Mouse (Mus musculus) heart, embryonic 13.5 days (tissue): ENCODE data around the gene Prrg2. TPM values are rescaled to one million over a fixed set of nuclear protein-coding genes. Genes with fewer than 3 reads are reported as not detected.
"Not testable (repeated sequence)": the region's sequence is repeated elsewhere in the genome, so short reads cannot be mapped to it uniquely, and the experiment has no call there.

Source experiments
- ATAC-seq: fragments of 200-750 bp; cut with Nextera tagmentation; 2 replicates; pipeline ENCODE4 v1.8.0; 2017; ENCODE audit warnings: moderate TSS enrichment; ENCODE audit not compliant: insufficient number of reproducible peaks, low FRiP score, low TSS enrichment; ENCODE audit errors: extremely low read depth
- H3K27ac ChIP-seq: fragments of 300-500 bp; sonication (generic); replicated peaks from 2 replicates; pipeline ENCODE4 v1.5.1; 2015; ENCODE audit warnings: moderate library complexity, mild to moderate bottlenecking, inconsistent platforms
- H3K27me3 ChIP-seq: fragments of 300-500 bp; sonication (generic); replicated peaks from 2 replicates; pipeline ENCODE4 v1.6.1; 2015; ENCODE audit warnings: mild to moderate bottlenecking, inconsistent platforms
- H3K36me3 ChIP-seq: fragments of 300-500 bp; sonication (generic); 2 replicates; pipeline ENCODE4 v1.6.1; 2015; ENCODE audit warnings: mild to moderate bottlenecking, inconsistent platforms
- H3K4me1 ChIP-seq: fragments of 300-500 bp; sonication (generic); 2 replicates; pipeline ENCODE4 v1.6.1; 2015; ENCODE audit warnings: inconsistent platforms
- H3K4me2 ChIP-seq: fragments of 300-500 bp; sonication (generic); 2 replicates; pipeline ENCODE4 v1.6.1; 2015; ENCODE audit warnings: inconsistent platforms, mild to moderate bottlenecking, moderate library complexity
- H3K4me3 ChIP-seq: fragments of 300-500 bp; sonication (generic); 2 replicates; pipeline ENCODE4 v1.5.1; 2015; ENCODE audit warnings: moderate library complexity, mild to moderate bottlenecking, inconsistent platforms
- H3K9ac ChIP-seq: fragments of 300-500 bp; sonication (generic); 2 replicates; pipeline ENCODE4 v1.6.1; 2015; ENCODE audit warnings: inconsistent platforms, mild to moderate bottlenecking, moderate library complexity
- H3K9me3 ChIP-seq: fragments of 300-500 bp; sonication (generic); 2 replicates; pipeline ENCODE4 v1.6.1; 2016; ENCODE audit warnings: inconsistent platforms
- WGBS: fragments of 180-500 bp; shearing (Covaris S2); methylation state at CpG from one replicate; pipeline ENCODE4 v1.1.7; 2015; ENCODE audit warnings: mixed read lengths; 5-methylcytosine and 5-hydroxymethylcytosine counted together
- polyA plus RNA-seq: library from polyadenylated mRNA; unstranded; fragments of >200 nt; fragmentation: Nextera tagmentation; extraction: Ambion mirVana; gene quantifications from 2 replicates; pipeline ENCODE4 v1.2.1, GENCODE M21; 2015

Gene Prrg2
- 12.5 and 13.6 TPM in 2 replicates for polyA plus RNA-seq

GRCm38 (mm10) chr7:45062239-45062835 lies at the start of gene Prrg2, which contains the start of gene Nosip:
Gene Prrg2, minus strand, starts transcription at chr7:45062677.
Gene Nosip, plus strand, starts transcription at chr7:45062429.
- WGBS: under 1% methylated on average over 31 of the region's 31 CpGs
- peak within 1 kb of the TSS; percentile 83 for H3K4me3 ChIP-seq
- H3K27me3 ChIP-seq: no peaks in the 10 kb centered on the region
- peak within 1 kb of the TSS; percentile 68 for H3K4me2 ChIP-seq
- H3K9me3 ChIP-seq: no peaks in the 10 kb centered on the region
- H3K36me3 ChIP-seq: no peaks in the 10 kb centered on the region; the same call in 1 of the 2 replicates
- H3K27ac ChIP-seq: peak within 1 kb of the TSS; percentile 91
- peak; percentile 82 for ATAC-seq
- H3K4me1 ChIP-seq: peaks cover 31% of the 10 kb centered on the region
- H3K9ac ChIP-seq: peak within 1 kb of the TSS; percentile 88

- 55% methylated on average over 2 of the region's 2 CpGs for WGBS
- ATAC-seq: no peak
Measured at GRCm38 (mm10) chr7:45111940-45112339, 49.5 kb upstream of the Prrg2 start.

GRCm38 (mm10) chr7:45110089-45110488 lies 47.6 kb upstream of the Prrg2 start:
- peaks cover 18% of the 10 kb centered on the region for H3K4me1 ChIP-seq
- 84% methylated on average over 4 of the region's 4 CpGs for whole genome bisulfite sequencing
- H3K9ac ChIP-seq, H3K36me3 ChIP-seq, H3K4me2 ChIP-seq, H3K27ac ChIP-seq, H3K4me3 ChIP-seq, ATAC-seq, H3K9me3 ChIP-seq, H3K27me3 ChIP-seq: not testable (repeated sequence)

More at GRCm38 (mm10) chr7:45111940-45112339, 49.5 kb upstream of the Prrg2 start:
- peaks cover 25% of the 10 kb centered on the region for H3K4me1 ChIP-seq
- no peaks in the 10 kb centered on the region for H3K9me3 ChIP-seq
- H3K9ac ChIP-seq: no peak overlapping the region
- no peaks in the 10 kb centered on the region for H3K36me3 ChIP-seq
- H3K27ac ChIP-seq: no peak overlapping the region
- no peaks in the 10 kb centered on the region for H3K27me3 ChIP-seq
- no peak overlapping the region for H3K4me2 ChIP-seq
- H3K4me3 ChIP-seq: no peak overlapping the region

- Histone ChIP-seq H3K27ac (no peak overlapping the region), H3K36me3 (no peaks in the 10 kb centered on the region), H3K9me3 (no peaks in the 10 kb centered on the region), H3K4me1 (peaks cover 23% of the 10 kb centered on the region), H3K4me2 (no peak overlapping the region), H3K27me3 (no peaks in the 10 kb centered on the region), H3K4me3 (no peak overlapping the region), H3K9ac (no peak overlapping the region)
- 42% methylated on average over 5 of the region's 5 CpGs for WGBS
- ATAC-seq: no peak
Measured at GRCm38 (mm10) chr7:45107052-45107645, 44.7 kb upstream of the Prrg2 start.

- no peak for ATAC-seq
- 68% methylated on average over 6 of the region's 6 CpGs for WGBS
- H3K4me2 ChIP-seq: no peak overlapping the region
- no peak overlapping the region for H3K9ac ChIP-seq
- H3K27ac ChIP-seq: no peak overlapping the region
- no peaks in the 10 kb centered on the region for H3K36me3 ChIP-seq
- H3K9me3 ChIP-seq: no peaks in the 10 kb centered on the region
- H3K4me1 ChIP-seq: peaks cover 26% of the 10 kb centered on the region
- H3K4me3 ChIP-seq: no peak overlapping the region
- H3K27me3 ChIP-seq: no peaks in the 10 kb centered on the region
Measured at GRCm38 (mm10) chr7:45106441-45106840, 44.0 kb upstream of the Prrg2 start.

- no peaks in the 10 kb centered on the region for H3K9me3 ChIP-seq
- 71% methylated on average over 8 of the region's 8 CpGs for whole genome bisulfite sequencing
- no peaks in the 10 kb centered on the region for H3K27me3 ChIP-seq
- H3K4me2 ChIP-seq: no peak overlapping the region
- no peak overlapping the region for H3K27ac ChIP-seq
- H3K4me3 ChIP-seq: no peak overlapping the region
- H3K9ac ChIP-seq: no peak overlapping the region
- H3K4me1 ChIP-seq: peaks cover 26% of the 10 kb centered on the region
- ATAC-seq: no peak
- no peaks in the 10 kb centered on the region for H3K36me3 ChIP-seq
Measured at GRCm38 (mm10) chr7:45105491-45105890, 43.0 kb upstream of the Prrg2 start.

- Histone ChIP-seq H3K9me3 (no peaks in the 10 kb centered on the region), H3K27ac (no peak overlapping the region), H3K36me3 (no peaks in the 10 kb centered on the region), H3K4me3 (no peak overlapping the region), H3K27me3 (no peaks in the 10 kb centered on the region), H3K4me1 (peaks cover 26% of the 10 kb centered on the region), H3K4me2 (no peak overlapping the region), H3K9ac (no peak overlapping the region)
- ATAC-seq: no peak
- WGBS: 62% methylated on average over 5 of the region's 5 CpGs
Measured at GRCm38 (mm10) chr7:45104941-45105340, 42.5 kb upstream of the Prrg2 start.

GRCm38 (mm10) chr7:45103652-45104180 lies 41.2 kb upstream of the Prrg2 start, which contains the start of gene Fcgrt:
Gene Fcgrt, minus strand, starts transcription at chr7:45103851.
- H3K4me1 ChIP-seq: peaks cover 26% of the 10 kb centered on the region
- peak within 1 kb of the TSS; percentile 69 for H3K4me2 ChIP-seq
- no peaks in the 10 kb centered on the region for H3K9me3 ChIP-seq
- H3K36me3 ChIP-seq: peaks cover 6% of the 10 kb centered on the region
- WGBS: 32% methylated on average over 7 of the region's 7 CpGs
- H3K27ac ChIP-seq: peak within 1 kb of the TSS; percentile 88
- peak; percentile 76; the same call in 1 of the 2 replicates for ATAC-seq
- H3K9ac ChIP-seq: peak within 1 kb of the TSS; percentile 79
- H3K4me3 ChIP-seq: peak within 1 kb of the TSS; percentile 43
- no peaks in the 10 kb centered on the region for H3K27me3 ChIP-seq

- H3K27me3 ChIP-seq: no peaks in the 10 kb centered on the region
- peak overlapping the region; percentile 69 for H3K4me2 ChIP-seq
- WGBS: 74% methylated on average over 9 of the region's 9 CpGs
- peaks cover 26% of the 10 kb centered on the region for H3K4me1 ChIP-seq
- H3K27ac ChIP-seq: peak overlapping the region; percentile 88
- H3K36me3 ChIP-seq: peaks cover 9% of the 10 kb centered on the region
- peak overlapping the region; percentile 79 for H3K9ac ChIP-seq
- ATAC-seq: no peak
- H3K4me3 ChIP-seq: peak overlapping the region; percentile 43
- no peaks in the 10 kb centered on the region for H3K9me3 ChIP-seq
Measured at GRCm38 (mm10) chr7:45102940-45103585, 40.6 kb upstream of the Prrg2 start.

GRCm38 (mm10) chr7:45102441-45102840 lies 40.0 kb upstream of the Prrg2 start:
- peak overlapping the region; percentile 69 for H3K4me2 ChIP-seq
- H3K4me1 ChIP-seq: peaks cover 26% of the 10 kb centered on the region
- peak overlapping the region; percentile 43; the same call in 1 of the 2 replicates for H3K4me3 ChIP-seq
- peak overlapping the region; percentile 79 for H3K9ac ChIP-seq
- no peak overlapping the region for H3K27ac ChIP-seq
- H3K9me3 ChIP-seq: no peaks in the 10 kb centered on the region
- H3K36me3 ChIP-seq: peaks cover 9% of the 10 kb centered on the region
- no peak for ATAC-seq
- H3K27me3 ChIP-seq: no peaks in the 10 kb centered on the region
- 77% methylated on average over 11 of the region's 11 CpGs for WGBS

GRCm38 (mm10) chr7:45100046-45100445 lies 37.6 kb upstream of the Prrg2 start:
- peaks cover 12% of the 10 kb centered on the region for H3K36me3 ChIP-seq
- no peaks in the 10 kb centered on the region for H3K9me3 ChIP-seq
- H3K4me1 ChIP-seq: peaks cover 26% of the 10 kb centered on the region
- H3K4me2 ChIP-seq: no peak overlapping the region
- no peak overlapping the region for H3K9ac ChIP-seq
- H3K4me3 ChIP-seq: no peak overlapping the region
- H3K27ac ChIP-seq: no peak overlapping the region
- H3K27me3 ChIP-seq: no peaks in the 10 kb centered on the region
- WGBS: 81% methylated on average over 6 of the region's 6 CpGs
- no peak for ATAC-seq
